Mouse (Mus musculus): ENCODE data around the gene Mansc4. TPM values are rescaled to one million over a fixed set of nuclear protein-coding genes. Genes with fewer than 3 reads are reported as not detected.

The Mansc4 gene
- total RNA-seq, 2 experiments from 2014 or later: not detected

DNA sequence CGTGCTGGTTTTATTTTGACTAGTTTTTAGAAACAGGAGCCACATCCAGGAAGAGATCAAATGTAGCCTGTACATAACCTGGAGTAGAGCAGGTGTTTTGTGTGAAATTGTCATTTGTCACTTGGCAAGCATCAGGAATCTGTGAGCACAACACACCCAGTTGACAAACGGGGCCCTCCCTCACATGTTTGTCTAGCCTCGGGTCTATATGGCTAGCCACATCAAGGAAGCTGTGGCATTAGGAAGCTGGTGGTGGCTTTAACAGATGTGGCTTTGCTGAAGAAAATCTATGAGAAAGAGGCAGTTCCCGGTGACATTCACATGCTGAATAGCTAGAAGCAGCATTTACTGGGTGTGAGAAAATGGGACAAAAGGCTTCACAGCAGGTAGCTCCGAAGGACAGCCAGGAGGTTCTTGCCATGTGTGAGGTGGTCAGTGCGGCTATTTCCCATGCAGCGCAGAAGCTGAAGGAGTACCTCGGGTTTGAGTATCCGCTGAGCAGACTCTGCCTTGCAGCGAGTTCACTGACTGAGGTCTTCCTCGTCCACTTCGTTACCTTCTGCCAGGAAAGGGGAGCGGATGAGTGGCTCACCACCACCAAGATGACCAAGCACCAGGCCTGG is 54.4 kb downstream of the Mansc4 start, which contains the start of gene Rep15:
Gene Rep15 (plus strand): TSS at position 282 of the 623 bp plus-strand sequence.
- no peak for ATAC-seq (replicated peaks; ENCODE audit: low FRiP score, low TSS enrichment, poor library complexity, severe bottlenecking)

DNA sequence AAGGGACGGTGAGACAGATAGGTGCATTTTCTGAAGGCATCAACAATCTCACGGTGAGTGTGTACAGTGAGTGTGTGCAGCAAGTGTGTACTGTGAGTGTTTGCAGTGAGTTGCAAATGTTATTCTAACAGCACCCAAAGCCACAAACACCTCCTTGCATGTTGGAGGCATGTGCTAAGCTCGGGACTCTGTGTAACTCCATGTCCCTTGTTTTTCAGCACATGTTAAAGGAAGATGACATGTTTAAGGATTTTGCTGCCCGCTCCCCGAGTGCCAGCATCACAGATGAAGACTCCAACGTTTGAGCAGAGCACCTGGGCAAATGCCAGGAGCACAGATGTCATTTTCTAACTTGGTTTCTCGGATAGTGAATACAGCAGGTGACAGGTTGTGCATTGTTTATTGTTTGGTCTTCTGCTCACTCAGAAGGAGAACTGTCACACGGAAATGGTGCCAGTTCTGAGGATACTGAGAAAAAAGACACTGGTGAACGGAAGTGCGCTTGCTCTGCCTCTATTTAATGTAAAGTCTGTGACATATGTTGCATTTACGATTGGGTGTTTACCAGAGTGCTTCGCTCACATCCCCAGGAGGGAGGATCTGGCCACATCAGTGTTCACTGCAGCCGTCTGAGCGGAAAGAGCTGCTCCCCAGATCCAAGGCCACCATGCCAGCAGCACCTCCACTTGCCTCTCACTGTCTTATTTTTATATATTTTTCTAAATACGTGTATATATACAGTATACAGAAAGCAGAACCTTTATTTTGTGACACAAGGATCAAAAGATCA is 56.5 kb downstream of the Mansc4 start:
- ATAC-seq (replicated peaks; ENCODE audit: low FRiP score, low TSS enrichment, poor library complexity, severe bottlenecking): no peak

DNA sequence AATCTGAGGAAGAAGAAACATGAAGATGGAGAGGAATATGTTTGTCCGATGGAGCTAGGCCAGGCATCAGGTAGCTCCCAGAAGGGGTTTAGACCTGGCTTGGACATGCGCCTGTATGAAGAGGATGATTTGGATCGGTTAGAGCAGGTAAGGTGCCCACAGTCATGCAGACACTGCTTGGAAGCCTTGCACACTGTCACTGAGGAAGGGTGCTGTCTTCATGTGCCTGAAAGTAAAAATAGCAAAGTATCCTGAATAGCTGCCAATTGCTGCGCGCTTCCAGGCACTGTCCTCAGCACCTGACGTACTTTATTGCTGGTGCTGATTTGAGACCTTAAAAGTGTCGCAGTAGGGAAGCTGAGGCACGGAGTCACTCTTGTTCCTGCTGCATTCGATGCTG is 57.2 kb downstream of the Mansc4 start:
- ATAC-seq (replicated peaks; ENCODE audit: low FRiP score, low TSS enrichment, poor library complexity, severe bottlenecking): no peak

DNA sequence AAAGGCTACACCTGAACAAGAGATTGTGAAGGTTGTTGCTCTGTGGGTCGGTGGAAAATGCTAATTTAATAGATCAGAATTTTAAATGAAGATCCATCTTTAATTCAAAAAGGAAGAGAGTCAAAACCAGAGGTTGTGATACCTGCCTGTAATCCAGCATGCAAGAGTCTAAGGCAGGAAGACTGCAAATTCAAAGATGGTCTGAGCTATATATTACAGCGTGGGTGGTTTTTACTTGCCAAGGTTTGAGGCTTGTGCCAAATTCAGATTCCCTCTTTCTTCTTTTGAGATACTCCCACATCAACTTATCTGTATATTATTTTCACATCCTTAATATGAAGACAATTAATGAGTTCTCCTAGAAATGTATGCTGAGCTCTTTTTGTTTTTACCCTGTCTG is 58.4 kb downstream of the Mansc4 start:
- no peak for ATAC-seq (replicated peaks; ENCODE audit: low FRiP score, low TSS enrichment, poor library complexity, severe bottlenecking)

Other genes starting within 250 kb of the Mansc4 start
- not detected in 2 replicates for gene Smco2, start 236.9 kb downstream of the Mansc4 start, total RNA-seq (2014; fragmentation: Nextera tagmentation)
- not detected in 2 replicates for gene Smco2, start 236.9 kb downstream of the Mansc4 start, total RNA-seq (2017)
- gene Ppfibp1, start 198.5 kb downstream of the Mansc4 start, total RNA-seq (2014; fragmentation: Nextera tagmentation): 1.2 and 6.5 TPM in 2 replicates
- 6.1 and 11.4 TPM in 2 replicates for gene Ppfibp1, start 198.5 kb downstream of the Mansc4 start, total RNA-seq (2017)
- not detected in 2 replicates for gene 1700034J05Rik, start 132.6 kb downstream of the Mansc4 start, total RNA-seq (2014; fragmentation: Nextera tagmentation)
- gene 1700034J05Rik, start 132.6 kb downstream of the Mansc4 start, total RNA-seq (2017): not detected in 2 replicates
- 1.0 and 1.3 TPM in 2 replicates for gene Rep15, start 54.4 kb downstream of the Mansc4 start, total RNA-seq (2014; fragmentation: Nextera tagmentation)
- 0.57 TPM in 1 of 2 replicates, not detected in the other for gene Rep15, start 54.4 kb downstream of the Mansc4 start, total RNA-seq (2017)
- 94.4 and 113 TPM in 2 replicates for gene Mrps35, start 44.3 kb downstream of the Mansc4 start, total RNA-seq (2014; fragmentation: Nextera tagmentation)
- 115 and 125 TPM in 2 replicates for gene Mrps35, start 44.3 kb downstream of the Mansc4 start, total RNA-seq (2017)
- gene Klhl42, start 4.3 kb upstream of the Mansc4 start, total RNA-seq (2014; fragmentation: Nextera tagmentation): 11.2 and 12.9 TPM in 2 replicates
- 7.3 and 9.1 TPM in 2 replicates for gene Klhl42, start 4.3 kb upstream of the Mansc4 start, total RNA-seq (2017)
- not detected in 2 replicates for gene Pthlh, start 177.2 kb upstream of the Mansc4 start, total RNA-seq (2014; fragmentation: Nextera tagmentation)
- not detected in 2 replicates for gene Pthlh, start 177.2 kb upstream of the Mansc4 start, total RNA-seq (2017)

All from megakaryocyte-erythroid progenitor cell, adult 5-6 weeks (primary cell).